Mouse (Mus musculus) spleen, adult 2 months (tissue): ENCODE measurements around the gene Top2b.

Experiments
- CTCF ChIP-seq: fragments of 200-500 bp; IDR thresholded peaks from 2 replicates; pipeline ENCODE4 v1.5.1; 2011; ENCODE audit warnings: mild to moderate bottlenecking, inconsistent platforms; ENCODE audit not compliant: insufficient read depth, insufficient read length, insufficient replicate concordance; ENCODE audit errors: extremely low read depth
- POLR2A ChIP-seq: fragments of 200-500 bp; IDR thresholded peaks from 2 replicates; pipeline ENCODE4 v1.6.1; 2011; ENCODE audit warnings: low read depth, low read length, inconsistent platforms

DNA sequence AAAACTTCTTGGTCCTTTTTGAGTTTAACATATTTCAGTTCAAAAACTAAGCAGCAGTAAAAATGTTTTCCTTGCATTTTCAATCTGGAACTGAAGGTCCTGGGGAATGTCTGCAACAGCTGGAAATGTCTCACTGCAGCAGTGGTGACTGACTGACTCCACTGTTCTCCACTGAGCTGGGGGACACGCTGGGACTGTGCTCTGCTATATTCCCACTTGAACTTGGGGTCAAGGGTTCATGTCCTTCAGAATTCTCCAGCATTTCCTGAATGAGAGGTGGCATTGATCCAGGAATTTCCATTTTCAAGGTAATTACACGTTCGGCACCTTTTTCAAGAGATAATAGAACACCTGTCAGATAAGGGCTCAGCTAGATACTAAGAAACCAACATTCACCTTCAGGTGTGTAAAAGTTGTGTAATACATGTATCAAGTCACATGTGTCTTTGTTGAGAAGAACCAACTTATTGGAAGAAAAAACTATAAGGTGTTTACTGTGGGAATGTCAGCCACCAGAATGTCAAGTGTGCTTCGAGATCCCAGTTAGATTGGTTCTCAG is 67.0 kb downstream of the Top2b start:
- TF ChIP-seq POLR2A (no peak), CTCF (no peak)
